Comparison of ENCODE assay signal across 23 mouse cellular contexts in genomic region chr3:77091812-77092211, GRCm38 (mm10).
A peak's percentile ranks its signal among the peaks of the same experiment; 100 is the strongest.
DNase-seq lines count a peak whose midpoint lies in the region; ATAC-seq and TF ChIP-seq lines count a peak whose summit lies in the region.
"Had no signal": no experiment of that assay in that cellular context is flagged by ENCODE, and none has a peak within 500 bp of the region (broad histone marks: within the 10 kb centered on the region; RNA-seq: fewer than 3 reads in every experiment).

No protein-coding gene starts in this region.

- ATAC-seq in midbrain, embryonic 15.5 days (replicated peaks), result no peak
- ATAC-seq: activated CD4-positive, CD25-positive, alpha-beta regulatory T cell, adult 4 months; forebrain, embryonic 14.5 days; intestine, embryonic 15.5 days; Patski had no signal

- 13% methylated on average over 3 of the region's 3 CpGs for WGBS in cerebellum, adult 2 months
- 79% methylated on average over 3 of the region's 3 CpGs for WGBS in midbrain, embryonic 15.5 days

- peak; percentile 8 to 10 for DNase-seq in cerebellum, postnatal 10 days
- no peak for DNase-seq in cerebellum, adult 2 months
- peak; percentile 6 for DNase-seq in heart, postnatal 4 days
- DNase-seq in heart, postnatal 14 days, result no peak
- peak; percentile 50 for DNase-seq in adipocyte (ENCODE audit: low spot score)
- DNase-seq in lung, postnatal 36 days, result peak; percentile 19
- no peak for DNase-seq in layer of hippocampus, postnatal 36 days
- DNase-seq: adrenal gland, adult 2 months; cerebellum, adult 11 months; cerebellum, adult 9-10 months; embryo, embryonic 11 days; gastrocnemius, postnatal 10 days; heart, adult 2 months had no signal

- H3K9me3 ChIP-seq in midbrain, embryonic 15.5 days, result no peaks in the 10 kb centered on the region
- H3K9me3 ChIP-seq: embryonic facial prominence, embryonic 15.5 days; forebrain, embryonic 10.5 days; heart, embryonic 12.5 days; hindbrain, embryonic 13.5 days; intestine, embryonic 15.5 days had no signal

- H3K27me3 ChIP-seq in cerebellum, adult 2 months (ENCODE audit: control insufficient read depth, insufficient read depth, low read length), result no peaks in the 10 kb centered on the region
- no peaks in the 10 kb centered on the region for H3K27me3 ChIP-seq in midbrain, embryonic 15.5 days (replicated peaks)
- H3K27me3 ChIP-seq: embryonic facial prominence, embryonic 15.5 days; heart, embryonic 12.5 days; hindbrain, embryonic 13.5 days; intestine, embryonic 15.5 days; Patski had no signal

- H3K27ac ChIP-seq in cerebellum, adult 2 months (ENCODE audit: insufficient read depth, low read length), result no peak overlapping the region
- H3K27ac ChIP-seq in midbrain, embryonic 15.5 days, result no peak overlapping the region
- H3K27ac ChIP-seq: embryonic facial prominence, embryonic 15.5 days; forebrain, embryonic 10.5 days; heart, adult 2 months; hindbrain, embryonic 13.5 days; intestine, embryonic 15.5 days had no signal

- H3K4me1 ChIP-seq in cerebellum, adult 2 months (ENCODE audit: control insufficient read depth, insufficient read depth, low read length), result no peaks in the 10 kb centered on the region
- no peaks in the 10 kb centered on the region for H3K4me1 ChIP-seq in midbrain, embryonic 15.5 days
- H3K4me1 ChIP-seq: embryonic facial prominence, embryonic 15.5 days; forebrain, embryonic 10.5 days; heart, embryonic 12.5 days; hindbrain, embryonic 13.5 days; intestine, embryonic 15.5 days had no signal

- TF ChIP-seq CTCF in cerebellum, adult 2 months (IDR thresholded peaks at IDR 0.05; ENCODE audit: borderline replicate concordance, insufficient read depth, low read depth, low read length), result no peak

- no peak for TF ChIP-seq POLR2A in cerebellum, adult 2 months (IDR thresholded peaks at IDR 0.05; ENCODE audit: borderline replicate concordance, insufficient read depth, low read length)

- H3K9ac ChIP-seq in midbrain, embryonic 15.5 days, result no peak overlapping the region
- H3K9ac ChIP-seq: embryonic facial prominence, embryonic 15.5 days; heart, embryonic 12.5 days; hindbrain, embryonic 13.5 days; intestine, embryonic 15.5 days had no signal

- H3K36me3 ChIP-seq in midbrain, embryonic 15.5 days (replicated peaks), result no peaks in the 10 kb centered on the region
- H3K36me3 ChIP-seq: embryonic facial prominence, embryonic 15.5 days; forebrain, embryonic 10.5 days; heart, embryonic 12.5 days; hindbrain, embryonic 13.5 days; intestine, embryonic 15.5 days had no signal

- H3K4me2 ChIP-seq in midbrain, embryonic 15.5 days, result no peak overlapping the region
- H3K4me2 ChIP-seq: embryonic facial prominence, embryonic 15.5 days; heart, embryonic 12.5 days; hindbrain, embryonic 13.5 days; intestine, embryonic 15.5 days had no signal

- no peak overlapping the region for H3K4me3 ChIP-seq in cerebellum, adult 2 months (replicated peaks; ENCODE audit: insufficient read depth, low read depth, low read length)
- no peak overlapping the region for H3K4me3 ChIP-seq in midbrain, embryonic 15.5 days
- H3K4me3 ChIP-seq: embryonic facial prominence, embryonic 15.5 days; erythroblast, embryonic 14.5 days; forebrain, embryonic 10.5 days; heart, adult 2 months; heart, embryonic 12.5 days; hindbrain, embryonic 13.5 days; intestine, embryonic 15.5 days had no signal

- intact Hi-C loops in heart, postnatal 14 days (cut with DNase I), result no loop called here

Comparison
In these comparisons a context has a peak if more than half of its experiments do, and no peak if none do; other contexts are left out.
1. DNase-seq: peak in cerebellum, postnatal 10 days (2 of 2), heart, postnatal 4 days (single experiment), adipocyte (single experiment) and lung, postnatal 36 days (single experiment); none in cerebellum, adult 2 months (0 of 2), heart, postnatal 14 days (0 of 2) and layer of hippocampus, postnatal 36 days (0 of 2).